Mouse (Mus musculus): ENCODE measurements at regions not wholly inside any gene's neighbourhood (a gene's known extent, or its start where the extent isn't known, plus 50 kb on each side); places are given as distances from the start of the nearest gene placed in this dataset.

GRCm38 (mm10) chr13:42526163-42526562, 154.3 kb upstream of the Phactr1 start:
- TF ChIP-seq POLR2A (IDR thresholded peaks at IDR 0.05; ENCODE audit: borderline replicate concordance, extremely low read depth, low read depth, low read length) (no peak), CTCF (IDR thresholded peaks at IDR 0.05; ENCODE audit: insufficient read depth, low read length) (no peak)

Measured in lung, adult 2 months (tissue).